Mouse (Mus musculus) layer of hippocampus, adult 9-10 months (tissue): ENCODE measurements around the gene Chrnb4.

Experiments used
- DNase-seq: peaks from one replicate; pipeline ENCODE4 v3.0.0; 2022; ENCODE audit warnings: low spot score

Gene Chrnb4

GRCm38 (mm10) chr9:55023326-55023725, 25.3 kb downstream of the Chrnb4 start:
- DNase-seq: no peak

GRCm38 (mm10) chr9:55016926-55017325, 31.7 kb downstream of the Chrnb4 start:
- DNase-seq: no peak

GRCm38 (mm10) chr9:55010588-55011350, 37.8 kb downstream of the Chrnb4 start:
- DNase-seq: no peak

- DNase-seq: no peak
Measured at GRCm38 (mm10) chr9:55009692-55010091, 38.9 kb downstream of the Chrnb4 start.

- no peak for DNase-seq
Measured at GRCm38 (mm10) chr9:55003609-55004008, 45.0 kb downstream of the Chrnb4 start.

- DNase-seq: no peak
Measured at GRCm38 (mm10) chr9:54995645-54996044, 52.9 kb downstream of the Chrnb4 start.

GRCm38 (mm10) chr9:54994381-54994780, 54.2 kb downstream of the Chrnb4 start:
- no peak for DNase-seq

- no peak for DNase-seq
Measured at GRCm38 (mm10) chr9:54990362-54990761, 58.2 kb downstream of the Chrnb4 start.

GRCm38 (mm10) chr9:54982401-54982800, 66.2 kb downstream of the Chrnb4 start:
- DNase-seq: no peak

- no peak for DNase-seq
Measured at GRCm38 (mm10) chr9:54981291-54982191, 67.0 kb downstream of the Chrnb4 start.

- no peak for DNase-seq
Measured at GRCm38 (mm10) chr9:54980674-54981073, 67.9 kb downstream of the Chrnb4 start, which contains the start of gene Chrna5. TSS of gene Chrna5 (plus strand) at chr9:54980880.
